Mouse (Mus musculus): ENCODE measurements at regions not wholly inside any gene's neighbourhood (a gene's known extent, or its start where the extent isn't known, plus 50 kb on each side); places are given as distances from the start of the nearest gene placed in this dataset.
"Not testable (repeated sequence)": the region's sequence is repeated elsewhere in the genome, so short reads cannot be mapped to it uniquely, and the experiment has no call there.

GRCm38 (mm10) chr6:70160442-70160841 is 631.6 kb downstream of the Rpia start:
- H3K36me3 ChIP-seq (ENCODE audit: control insufficient read depth, insufficient read depth, low read length): no peaks in the 10 kb centered on the region

GRCm38 (mm10) chr6:70155771-70156170 is 636.3 kb downstream of the Rpia start:
- H3K36me3 ChIP-seq (ENCODE audit: control insufficient read depth, insufficient read depth, low read length); H3K27ac ChIP-seq (ENCODE audit: insufficient read depth, low read depth, low read length); H3K4me3 ChIP-seq (ENCODE audit: low read depth, low read length); H3K27me3 ChIP-seq (ENCODE audit: control insufficient read depth, insufficient read depth, low read length); H3K4me1 ChIP-seq (ENCODE audit: control insufficient read depth, insufficient read depth, insufficient read length, low read length): not testable (repeated sequence)

More at GRCm38 (mm10) chr6:70160442-70160841, 631.6 kb downstream of the Rpia start:
- TF ChIP-seq POLR2A (IDR thresholded peaks at IDR 0.05; ENCODE audit: low read depth, low read length) (no peak), CTCF (IDR thresholded peaks at IDR 0.05; ENCODE audit: extremely low read depth, insufficient read length, insufficient replicate concordance, low read depth, low read length) (no peak)
- Histone ChIP-seq H3K4me1 (ENCODE audit: control insufficient read depth, insufficient read depth, insufficient read length, low read length) (no peaks in the 10 kb centered on the region), H3K27me3 (ENCODE audit: control insufficient read depth, insufficient read depth, low read length) (no peaks in the 10 kb centered on the region), H3K4me3 (ENCODE audit: low read depth, low read length) (no peak overlapping the region), H3K27ac (ENCODE audit: insufficient read depth, low read depth, low read length) (no peak overlapping the region)

- 83% methylated on average over 2 of the region's 2 CpGs for WGBS
- H3K4me1 ChIP-seq (ENCODE audit: control insufficient read depth, insufficient read depth, insufficient read length, low read length); H3K36me3 ChIP-seq (ENCODE audit: control insufficient read depth, insufficient read depth, low read length); H3K4me3 ChIP-seq (ENCODE audit: low read depth, low read length); H3K27ac ChIP-seq (ENCODE audit: insufficient read depth, low read depth, low read length); H3K27me3 ChIP-seq (ENCODE audit: control insufficient read depth, insufficient read depth, low read length): not testable (repeated sequence)
These were observed 640.8 kb downstream of the Rpia start for GRCm38 (mm10) chr6:70151098-70151838.

GRCm38 (mm10) chr6:70146986-70147385 is 645.0 kb downstream of the Rpia start:
- Histone ChIP-seq H3K4me1 (ENCODE audit: control insufficient read depth, insufficient read depth, insufficient read length, low read length) (no peaks in the 10 kb centered on the region), H3K36me3 (ENCODE audit: control insufficient read depth, insufficient read depth, low read length) (no peaks in the 10 kb centered on the region), H3K4me3 (ENCODE audit: low read depth, low read length) (no peak overlapping the region), H3K27me3 (ENCODE audit: control insufficient read depth, insufficient read depth, low read length) (no peaks in the 10 kb centered on the region), H3K27ac (ENCODE audit: insufficient read depth, low read depth, low read length) (no peak overlapping the region)
- TF ChIP-seq CTCF (IDR thresholded peaks at IDR 0.05; ENCODE audit: extremely low read depth, insufficient read length, insufficient replicate concordance, low read depth, low read length) (peak; percentile 23; the same call in 1 of the 2 replicates), POLR2A (IDR thresholded peaks at IDR 0.05; ENCODE audit: low read depth, low read length) (no peak)

GRCm38 (mm10) chr6:70143341-70143740 is 648.7 kb downstream of the Rpia start:
- not testable (repeated sequence) for H3K27me3 ChIP-seq (ENCODE audit: control insufficient read depth, insufficient read depth, low read length); H3K4me1 ChIP-seq (ENCODE audit: control insufficient read depth, insufficient read depth, insufficient read length, low read length); H3K27ac ChIP-seq (ENCODE audit: insufficient read depth, low read depth, low read length); H3K36me3 ChIP-seq (ENCODE audit: control insufficient read depth, insufficient read depth, low read length); H3K4me3 ChIP-seq (ENCODE audit: low read depth, low read length)
- WGBS: 78% methylated on average over 4 of the region's 4 CpGs

- Histone ChIP-seq H3K27me3 (ENCODE audit: control insufficient read depth, insufficient read depth, low read length) (no peaks in the 10 kb centered on the region), H3K4me1 (ENCODE audit: control insufficient read depth, insufficient read depth, insufficient read length, low read length) (no peaks in the 10 kb centered on the region), H3K36me3 (ENCODE audit: control insufficient read depth, insufficient read depth, low read length) (no peaks in the 10 kb centered on the region), H3K4me3 (ENCODE audit: low read depth, low read length) (no peak overlapping the region), H3K27ac (ENCODE audit: insufficient read depth, low read depth, low read length) (no peak overlapping the region)
- 74% methylated on average over 1 of the region's 1 CpGs for WGBS
- TF ChIP-seq CTCF (IDR thresholded peaks at IDR 0.05; ENCODE audit: extremely low read depth, insufficient read length, insufficient replicate concordance, low read depth, low read length) (no peak), POLR2A (IDR thresholded peaks at IDR 0.05; ENCODE audit: low read depth, low read length) (no peak)
These were observed 675.2 kb downstream of the Rpia start for GRCm38 (mm10) chr6:70116811-70117210.

- Histone ChIP-seq H3K4me1 (ENCODE audit: control insufficient read depth, insufficient read depth, insufficient read length, low read length) (no peaks in the 10 kb centered on the region), H3K36me3 (ENCODE audit: control insufficient read depth, insufficient read depth, low read length) (no peaks in the 10 kb centered on the region), H3K4me3 (ENCODE audit: low read depth, low read length) (no peak overlapping the region), H3K27ac (ENCODE audit: insufficient read depth, low read depth, low read length) (no peak overlapping the region), H3K27me3 (ENCODE audit: control insufficient read depth, insufficient read depth, low read length) (no peaks in the 10 kb centered on the region)
- TF ChIP-seq POLR2A (IDR thresholded peaks at IDR 0.05; ENCODE audit: low read depth, low read length): no peak
- TF ChIP-seq CTCF (IDR thresholded peaks at IDR 0.05; ENCODE audit: extremely low read depth, insufficient read length, insufficient replicate concordance, low read depth, low read length): no peak
These were observed 680.1 kb downstream of the Rpia start for GRCm38 (mm10) chr6:70111892-70112291.

- not testable (repeated sequence) for H3K27me3 ChIP-seq (ENCODE audit: control insufficient read depth, insufficient read depth, low read length); H3K27ac ChIP-seq (ENCODE audit: insufficient read depth, low read depth, low read length); H3K4me1 ChIP-seq (ENCODE audit: control insufficient read depth, insufficient read depth, insufficient read length, low read length); H3K36me3 ChIP-seq (ENCODE audit: control insufficient read depth, insufficient read depth, low read length); H3K4me3 ChIP-seq (ENCODE audit: low read depth, low read length)
These were observed 682.6 kb downstream of the Rpia start for GRCm38 (mm10) chr6:70109412-70109811.

All from small intestine, adult 2 months (tissue).